Mouse (Mus musculus): ENCODE results near the gene Pars2. TPM values are rescaled to one million over a fixed set of nuclear protein-coding genes. Genes with fewer than 3 reads are reported as not detected.

Gene Pars2
- 1 to 10 TPM; 5.3 to 7.1 TPM for total RNA-seq (2021)

GRCm38 (mm10) chr4:106650833-106651527 lies at the start of gene Pars2:
Gene Pars2, plus strand, starts transcription at chr4:106651069.
- DNase-seq, result peak; percentile 96 to 97

- DNase-seq, result no peak
Observed at GRCm38 (mm10) chr4:106606639-106607554, 44.0 kb upstream of the Pars2 start.

GRCm38 (mm10) chr4:106607905-106608304 lies 43.0 kb upstream of the Pars2 start:
- DNase-seq, result no peak

- DNase-seq, result no peak
Observed at GRCm38 (mm10) chr4:106613105-106613504, 37.8 kb upstream of the Pars2 start.

- no peak for DNase-seq
Observed at GRCm38 (mm10) chr4:106613560-106613959, 37.3 kb upstream of the Pars2 start.

- DNase-seq, result peak; percentile 75 to 76
Observed at GRCm38 (mm10) chr4:106614180-106614797, 36.6 kb upstream of the Pars2 start.

- DNase-seq, result no peak
Observed at GRCm38 (mm10) chr4:106614881-106615280, 36.0 kb upstream of the Pars2 start.

- DNase-seq, result no peak
Observed at GRCm38 (mm10) chr4:106615637-106616036, 35.2 kb upstream of the Pars2 start.

GRCm38 (mm10) chr4:106617056-106617455 lies 33.8 kb upstream of the Pars2 start, which contains the start of gene Lexm:
Gene Lexm, minus strand, starts transcription at chr4:106617241.
- DNase-seq, result peak in 1 of 2 experiments; percentile 44

- DNase-seq, result no peak
Observed at GRCm38 (mm10) chr4:106618898-106619297, 32.0 kb upstream of the Pars2 start.

- no peak for DNase-seq
Observed at GRCm38 (mm10) chr4:106621428-106621827, 29.4 kb upstream of the Pars2 start.

- no peak for DNase-seq
Observed at GRCm38 (mm10) chr4:106622030-106622493, 28.8 kb upstream of the Pars2 start, which contains the start of gene Ttc22. Gene Ttc22, plus strand, starts transcription at chr4:106622432.

GRCm38 (mm10) chr4:106622712-106623111 lies 28.2 kb upstream of the Pars2 start:
- DNase-seq, result no peak

GRCm38 (mm10) chr4:106624271-106624670 lies 26.6 kb upstream of the Pars2 start:
- DNase-seq, result no peak

- DNase-seq, result no peak
Observed at GRCm38 (mm10) chr4:106627809-106628208, 23.1 kb upstream of the Pars2 start.

- no peak for DNase-seq
Observed at GRCm38 (mm10) chr4:106628650-106629360, 22.1 kb upstream of the Pars2 start.

GRCm38 (mm10) chr4:106629374-106629773 lies 21.5 kb upstream of the Pars2 start:
- no peak for DNase-seq

GRCm38 (mm10) chr4:106630333-106631220 lies 20.3 kb upstream of the Pars2 start:
- peak; percentile 87 to 88 for DNase-seq

GRCm38 (mm10) chr4:106632313-106632712 lies 18.6 kb upstream of the Pars2 start:
- no peak for DNase-seq

- no peak for DNase-seq
Observed at GRCm38 (mm10) chr4:106633281-106634085, 17.4 kb upstream of the Pars2 start.
